Mouse (Mus musculus) forebrain, embryonic 11.5 days (tissue): ENCODE results near the gene Ccs. TPM values are rescaled to one million over a fixed set of nuclear protein-coding genes. Genes with fewer than 3 reads are reported as not detected.

Source experiments
- ATAC-seq: fragments of 200-750 bp; cut with Nextera tagmentation; replicated peaks from 2 replicates; pipeline ENCODE4 v1.8.0; 2017; ENCODE audit warnings: moderate TSS enrichment; ENCODE audit not compliant: low FRiP score
- DNase-seq: peaks from one replicate; pipeline ENCODE4 v3.0.0-alpha.2; 2017; ENCODE audit warnings: low spot score
- H3K27ac ChIP-seq: fragments of 300-500 bp; sonication (generic); 2 replicates; pipeline ENCODE4 v1.5.1; 2014; ENCODE audit warnings: low read depth, low read length
- H3K27me3 ChIP-seq: fragments of 300-500 bp; sonication (generic); 2 replicates; pipeline ENCODE4 v1.6.1; 2014; ENCODE audit warnings: mild to moderate bottlenecking, low read length, mixed read lengths; ENCODE audit not compliant: control insufficient read depth, insufficient read depth
- H3K36me3 ChIP-seq: fragments of 300-500 bp; sonication (generic); 2 replicates; pipeline ENCODE4 v1.6.1; 2014; ENCODE audit warnings: mild to moderate bottlenecking, low read length, moderate library complexity, mixed read lengths; ENCODE audit not compliant: control insufficient read depth, insufficient read depth
- H3K4me1 ChIP-seq: fragments of 300-500 bp; sonication (generic); replicated peaks from 2 replicates; pipeline ENCODE4 v1.6.1; 2014; ENCODE audit warnings: low read length, mixed read lengths; ENCODE audit not compliant: control insufficient read depth, insufficient read depth
- H3K4me2 ChIP-seq: fragments of 300-500 bp; sonication (generic); 2 replicates; pipeline ENCODE4 v1.6.1; 2014; ENCODE audit warnings: low read depth, mild to moderate bottlenecking, low read length, moderate library complexity, mixed read lengths; ENCODE audit not compliant: severe bottlenecking
- H3K4me3 ChIP-seq: fragments of 300-500 bp; sonication (generic); 2 replicates; pipeline ENCODE4 v1.5.1; 2014; ENCODE audit warnings: low read depth, low read length
- H3K9ac ChIP-seq: fragments of 300-500 bp; sonication (generic); 2 replicates; pipeline ENCODE4 v1.6.1; 2014; ENCODE audit warnings: low read length
- H3K9me3 ChIP-seq: fragments of 300-500 bp; sonication (generic); 2 replicates; pipeline ENCODE4 v1.6.1; 2016; ENCODE audit warnings: low read length, mixed read lengths; ENCODE audit not compliant: control insufficient read depth
- WGBS: fragments of 180-500 bp; shearing (Covaris S2); extraction: QIAGEN DNeasy Blood & Tissue Kit; methylation state at CpG from one replicate; pipeline ENCODE4 v1.1.7; 2014; 5-methylcytosine and 5-hydroxymethylcytosine counted together
- polyA plus RNA-seq: library from polyadenylated mRNA; unstranded; fragments of >200 nt; fragmentation: Nextera tagmentation; extraction: Ambion mirVana; gene quantifications from 2 replicates; pipeline ENCODE4 v1.2.1, GENCODE M21; 2014

The Ccs gene
- polyA plus RNA-seq, 1 experiment from 2014 or later, result 37.9 TPM

GRCm38 (mm10) chr19:4786313-4786712, 52.8 kb downstream of the Ccs start:
- no peak for ATAC-seq
- DNase-seq, result no peak
- Histone ChIP-seq H3K36me3 (peaks cover 20% of the 10 kb centered on the region; the same call in 1 of the 2 replicates), H3K27me3 (no peaks in the 10 kb centered on the region), H3K4me2 (no peak overlapping the region), H3K9ac (no peak overlapping the region), H3K4me3 (no peak overlapping the region), H3K4me1 (no peaks in the 10 kb centered on the region; the same call in none of the 2 replicates), H3K9me3 (no peaks in the 10 kb centered on the region), H3K27ac (no peak overlapping the region)
- 94% methylated on average over 2 of the region's 2 CpGs for WGBS

- DNase-seq, result no peak
- Histone ChIP-seq H3K4me3 (no peak overlapping the region), H3K9me3 (no peaks in the 10 kb centered on the region), H3K9ac (no peak overlapping the region), H3K27ac (no peak overlapping the region), H3K4me2 (no peak overlapping the region), H3K27me3 (no peaks in the 10 kb centered on the region), H3K36me3 (peaks cover 20% of the 10 kb centered on the region; the same call in 1 of the 2 replicates), H3K4me1 (no peaks in the 10 kb centered on the region; the same call in 1 of the 2 replicates)
- ATAC-seq, result no peak
- 94% methylated on average over 7 of the region's 7 CpGs for WGBS
Observed at GRCm38 (mm10) chr19:4785206-4785605, 53.9 kb downstream of the Ccs start.

- H3K4me1 ChIP-seq, result no peaks in the 10 kb centered on the region
- peaks cover 20% of the 10 kb centered on the region; the same call in 1 of the 2 replicates for H3K36me3 ChIP-seq
- ATAC-seq (no peak), DNase-seq (no peak)
- H3K9me3 ChIP-seq, result no peaks in the 10 kb centered on the region
- no peak overlapping the region for H3K4me2 ChIP-seq
- H3K27me3 ChIP-seq, result no peaks in the 10 kb centered on the region
- H3K4me3 ChIP-seq, result no peak overlapping the region
- WGBS, result 96% methylated on average over 2 of the region's 2 CpGs
- no peak overlapping the region for H3K27ac ChIP-seq
- no peak overlapping the region for H3K9ac ChIP-seq
Observed at GRCm38 (mm10) chr19:4782891-4783290, 56.2 kb downstream of the Ccs start.

Other genes with a start within 250 kb of the Ccs start
- 8.5 and 12.0 TPM in 2 replicates for gene Lrfn4, start 223.7 kb downstream of the Ccs start, polyA plus RNA-seq
- 60.1 and 67.2 TPM in 2 replicates for gene Rce1, start 213.7 kb downstream of the Ccs start, polyA plus RNA-seq
- 4.6 and 4.9 TPM in 2 replicates for gene Gm960, start 140.7 kb downstream of the Ccs start, polyA plus RNA-seq
- gene Sptbn2, start 128.2 kb downstream of the Ccs start, polyA plus RNA-seq, result 15.2 and 16.7 TPM in 2 replicates
- gene Rbm4b, start 82.8 kb downstream of the Ccs start, polyA plus RNA-seq, result 136 and 139 TPM in 2 replicates
- 100 and 110 TPM in 2 replicates for gene Rbm4, start 45.4 kb downstream of the Ccs start, polyA plus RNA-seq
- 15.0 and 31.9 TPM in 2 replicates for gene Gm21992, start 27.7 kb downstream of the Ccs start, polyA plus RNA-seq
- 139 and 144 TPM in 2 replicates for gene Rbm14, start 27.7 kb downstream of the Ccs start, polyA plus RNA-seq
- gene Ccdc87, start within 50 bp of the Ccs start, polyA plus RNA-seq, result 0.11 and 0.17 TPM in 2 replicates
- 20.2 and 27.6 TPM in 2 replicates for gene Ctsf, start 15.8 kb upstream of the Ccs start, polyA plus RNA-seq
- gene Actn3, start 38.6 kb upstream of the Ccs start, polyA plus RNA-seq, result 1.8 and 2.2 TPM in 2 replicates
- 12.3 and 15.7 TPM in 2 replicates for gene Zdhhc24, start 39.3 kb upstream of the Ccs start, polyA plus RNA-seq
- 8.7 and 13.9 TPM in 2 replicates for gene Bbs1, start 67.3 kb upstream of the Ccs start, polyA plus RNA-seq
- gene Dpp3, start 89.0 kb upstream of the Ccs start, polyA plus RNA-seq, result 152 and 172 TPM in 2 replicates
- 2.1 and 2.5 TPM in 2 replicates for gene Peli3, start 103.8 kb upstream of the Ccs start, polyA plus RNA-seq
- 136 and 145 TPM in 2 replicates for gene Mrpl11, start 122.8 kb upstream of the Ccs start, polyA plus RNA-seq
- not detected in 2 replicates for gene Npas4, start 151.0 kb upstream of the Ccs start, polyA plus RNA-seq
- 5.5 and 8.3 TPM in 2 replicates for gene Slc29a2, start 184.5 kb upstream of the Ccs start, polyA plus RNA-seq
- gene B4gat1, start 199.5 kb upstream of the Ccs start, polyA plus RNA-seq, result 35.2 and 40.4 TPM in 2 replicates
- 4.0 and 4.2 TPM in 2 replicates for gene AC124502.3, start 199.6 kb upstream of the Ccs start, polyA plus RNA-seq
- 58.4 and 62.6 TPM in 2 replicates for gene Brms1, start 202.0 kb upstream of the Ccs start, polyA plus RNA-seq
- 2.0 TPM in 2 replicates for gene Rin1, start 211.1 kb upstream of the Ccs start, polyA plus RNA-seq
- 30.7 and 32.7 TPM in 2 replicates for gene Cd248, start 228.7 kb upstream of the Ccs start, polyA plus RNA-seq
- gene Tmem151a, start 246.2 kb upstream of the Ccs start, polyA plus RNA-seq, result 1.2 and 1.8 TPM in 2 replicates
- 69.5 and 75.8 TPM in 2 replicates for gene Yif1a, start 249.2 kb upstream of the Ccs start, polyA plus RNA-seq